Mouse (Mus musculus) kidney, postnatal 25 days (tissue): ENCODE results near the gene Zranb2.

Experiments used
- DNase-seq, 2 experiments: peaks; one replicate each; pipeline ENCODE4 v3.0.0; 2021; ENCODE audit warnings: mixed read lengths in 2 of 2

The Zranb2 gene

DNA sequence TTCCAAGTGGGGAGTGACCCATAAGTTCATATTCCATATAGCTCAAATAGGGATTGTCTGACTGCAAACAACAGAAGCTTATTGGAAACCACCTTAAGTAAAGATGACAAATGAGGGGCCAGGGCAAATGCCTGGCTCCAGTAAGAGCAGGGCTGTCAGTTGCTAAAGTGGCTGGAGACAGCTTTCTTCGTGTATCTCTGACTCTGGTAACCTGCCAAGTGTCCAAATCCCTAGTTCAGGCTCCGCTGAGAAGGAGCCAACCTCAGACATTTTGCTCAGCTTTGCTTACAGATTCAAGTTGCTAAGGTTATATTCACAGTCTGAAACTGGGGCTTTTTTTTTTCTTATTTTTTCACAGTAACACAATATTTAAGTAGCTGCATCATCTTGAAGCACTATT lies 45.4 kb downstream of the Zranb2 start:
- no peak for DNase-seq

DNA sequence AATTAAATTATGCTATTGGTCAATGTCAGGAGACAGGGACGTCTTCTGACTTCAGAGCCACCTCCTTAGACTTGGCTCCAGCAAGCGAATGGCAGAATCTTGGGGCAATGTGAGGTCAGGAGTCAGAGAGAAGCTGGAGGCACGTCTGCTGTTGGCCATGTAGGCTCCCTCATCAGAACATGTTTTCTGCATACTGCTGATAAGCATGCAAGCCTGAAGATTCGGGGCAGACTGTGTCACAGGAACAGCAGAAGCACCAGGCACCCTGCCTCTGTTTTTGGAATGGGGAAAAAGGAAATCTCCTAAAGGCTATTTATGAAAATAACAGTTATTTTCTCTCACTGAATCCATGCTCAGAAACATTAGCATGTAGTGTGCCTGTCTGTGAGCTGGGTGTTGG lies 46.3 kb downstream of the Zranb2 start:
- DNase-seq: no peak

DNA sequence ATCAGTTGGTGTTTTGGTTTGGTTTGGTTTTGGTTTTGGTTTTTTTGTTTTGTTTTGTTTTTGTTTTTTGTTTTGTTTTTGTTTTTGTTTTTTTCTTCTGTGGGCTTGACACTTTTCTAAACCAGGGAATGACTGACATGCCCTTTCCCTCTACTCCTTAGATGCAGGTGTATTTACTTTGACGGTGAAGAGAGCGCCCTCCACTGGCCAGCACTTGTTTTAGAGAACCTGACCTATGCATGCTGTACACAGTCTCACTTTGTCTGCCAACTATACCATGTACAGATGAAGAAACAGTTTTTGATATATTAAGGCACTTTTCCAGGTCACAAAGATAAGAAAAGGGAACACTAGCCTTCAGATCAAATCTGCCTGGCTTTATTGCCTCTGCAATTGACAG lies 47.8 kb downstream of the Zranb2 start:
- no peak for DNase-seq

DNA sequence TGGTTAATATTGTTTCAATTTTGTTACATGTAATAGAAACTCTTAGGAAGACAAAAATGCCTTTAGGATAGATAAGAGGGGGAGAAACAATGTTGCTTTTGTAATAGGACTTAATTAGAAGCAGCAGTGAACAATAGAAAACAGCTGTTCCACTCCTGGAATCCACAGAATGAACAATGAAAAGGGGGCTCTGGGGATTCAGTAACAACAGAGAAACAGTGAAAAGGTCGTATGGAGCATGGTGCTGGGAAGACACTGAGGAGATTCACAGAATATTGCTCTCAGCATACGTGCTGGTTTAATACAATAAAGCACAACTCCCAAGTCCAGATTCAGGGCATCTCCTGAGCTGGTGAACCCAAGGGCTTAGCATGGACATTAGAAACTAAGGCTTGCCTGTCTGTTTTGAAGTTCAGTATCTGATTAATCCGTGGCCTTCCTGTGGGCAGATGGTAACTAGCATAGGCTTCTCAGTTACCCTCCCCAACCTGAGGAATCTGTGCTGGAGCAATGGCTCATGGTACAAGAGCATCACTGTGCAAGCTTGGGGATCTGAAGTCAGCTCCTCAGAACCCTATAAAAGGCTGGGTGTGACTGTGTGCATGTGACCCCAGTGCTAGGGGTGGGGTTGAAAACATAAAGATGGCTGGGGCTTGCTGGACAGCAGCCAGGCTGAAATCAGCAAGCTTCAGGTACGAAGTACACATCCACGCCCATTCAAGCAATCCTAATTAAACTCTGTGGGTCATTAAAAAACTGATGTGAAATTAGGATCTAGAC lies 48.9 kb downstream of the Zranb2 start:
- no peak for DNase-seq

DNA sequence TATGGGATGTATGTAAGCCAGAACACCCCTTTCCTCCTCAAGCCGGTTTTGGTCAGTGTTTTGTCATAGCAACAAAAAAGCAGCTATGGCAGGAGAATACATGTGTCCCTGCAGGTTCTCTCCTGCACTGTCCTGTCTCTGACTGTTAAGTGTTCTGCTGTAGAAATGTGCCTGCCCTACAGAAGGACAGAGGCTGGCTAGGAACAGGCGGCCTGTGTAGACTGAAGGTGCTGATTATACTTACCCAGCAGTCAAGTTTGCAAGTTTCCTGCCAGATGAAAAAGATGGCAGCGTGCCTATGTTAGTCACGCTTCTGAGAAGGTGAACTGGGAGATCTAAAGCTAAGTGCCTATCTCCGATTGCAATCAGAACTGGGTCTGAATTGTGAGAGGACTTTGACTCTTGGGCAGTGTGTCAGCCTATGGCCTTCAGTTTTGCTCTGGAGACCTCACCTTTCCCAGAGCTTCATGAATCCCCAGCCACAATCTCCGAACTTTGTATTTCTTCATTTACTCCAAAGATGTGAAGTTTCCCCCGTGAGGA lies 63.9 kb downstream of the Zranb2 start:
- peak; percentile 24 to 47 for DNase-seq
